Mouse (Mus musculus) left cerebral cortex, adult 2 months (tissue): Measurements from ENCODE around the gene Mcidas. TPM values are rescaled to one million over a fixed set of nuclear protein-coding genes. Genes with fewer than 3 reads are reported as not detected.
A peak's percentile ranks its signal among the peaks of the same experiment; 100 is the strongest.
"Not testable (repeated sequence)": the region's sequence is repeated elsewhere in the genome, so short reads cannot be mapped to it uniquely, and the experiment has no call there.

Experiments
- DNase-seq, 2 experiments: peaks; one replicate each; pipeline ENCODE4 v3.0.0; 2021 to 2022; ENCODE audit warnings: low spot score in 2 of 2, mixed read lengths in 1 of 2; ENCODE audit errors: extremely low spot score in 1 of 2
- H3K27ac ChIP-seq: fragments of 200-600 bp; 2 replicates; pipeline ENCODE4 v1.8.1; 2022
- H3K4me3 ChIP-seq: fragments of 200-600 bp; 2 replicates; pipeline ENCODE4 v1.8.1; 2022
- CTCF ChIP-seq: fragments of 200-600 bp; IDR thresholded peaks from 2 replicates; pipeline ENCODE4 v1.8.1; 2022; ENCODE audit warnings: antibody characterized with exemption, mild to moderate bottlenecking, moderate library complexity
- intact Hi-C: fragments of 180-260 bp; cut with DNase I; formaldehyde crosslinking; loops from one replicate; pipeline ENCODE4 v1.15.1; 2025
- total RNA-seq, 2 experiments: library from RNA; stranded (reverse); gene quantifications; 2 replicates each; pipeline ENCODE4 v1.2.3; 2021

Gene Mcidas
- total RNA-seq, 2 experiments from 2014 or later = 0.36 to 0.37 TPM

DNA sequence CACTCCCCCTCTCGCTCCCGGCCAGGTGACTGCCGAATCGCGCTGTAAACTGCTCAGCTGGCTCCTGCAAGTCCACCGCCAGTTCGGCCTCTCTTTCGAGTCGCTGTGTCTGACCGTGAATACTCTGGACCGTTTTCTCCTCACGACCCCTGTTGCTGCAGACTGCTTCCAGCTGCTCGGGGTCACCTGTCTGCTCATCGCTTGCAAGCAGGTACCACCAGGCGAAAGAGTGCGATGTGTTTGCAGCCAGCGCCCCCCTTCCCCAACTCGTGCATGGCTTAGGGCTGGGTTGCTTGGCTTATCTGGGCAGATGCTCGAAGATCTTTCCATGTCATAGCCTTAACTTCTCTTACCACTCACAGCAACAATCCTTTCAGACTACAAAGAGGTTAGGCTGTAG lies 4.8 kb upstream of the Mcidas start:
- no peak for TF ChIP-seq CTCF
- Histone ChIP-seq H3K27ac (no peak overlapping the region), H3K4me3 (peak overlapping the region; percentile 21; the same call in 1 of the 2 replicates)
- intact Hi-C loops = loop anchor here (2.0 kb wide), 1 partner anchor 48 kb away; no protein-coding TSS in a partner anchor
- DNase-seq = no peak

GRCm38 (mm10) chr13:112989541-112989940 lies 4.1 kb upstream of the Mcidas start:
- no peak overlapping the region for H3K4me3 ChIP-seq
- TF ChIP-seq CTCF = no peak
- intact Hi-C loops = loop anchor here (2.0 kb wide), 1 partner anchor 47 kb away; no protein-coding TSS in a partner anchor
- no peak for DNase-seq
- no peak overlapping the region for H3K27ac ChIP-seq

GRCm38 (mm10) chr13:112990346-112990745 lies 3.3 kb upstream of the Mcidas start:
- no peak overlapping the region for H3K4me3 ChIP-seq
- no peak for DNase-seq
- no peak for TF ChIP-seq CTCF
- intact Hi-C loops = no loop called here
- no peak overlapping the region for H3K27ac ChIP-seq

DNA sequence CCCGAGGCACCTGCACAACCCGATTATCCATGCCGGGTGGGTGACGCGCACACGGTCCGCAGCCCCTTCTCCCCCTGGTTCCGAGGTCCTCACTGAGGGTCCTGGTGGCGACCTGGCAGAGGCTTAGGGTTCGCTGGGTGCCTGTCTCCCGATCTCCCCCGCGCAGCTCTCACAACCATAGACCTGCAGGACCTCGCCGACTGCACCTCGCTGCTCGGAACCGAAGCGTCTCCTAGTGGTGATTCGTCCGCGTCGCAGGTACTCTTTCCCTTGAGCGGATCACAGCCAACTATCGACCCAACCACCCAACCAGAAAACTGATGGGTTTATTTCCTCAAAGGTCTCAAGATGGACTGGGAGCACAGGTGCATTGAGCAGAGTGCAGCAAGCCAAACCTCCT lies 546 bp downstream of the Mcidas start:
- intact Hi-C loops = no loop called here
- H3K4me3 ChIP-seq = peak overlapping the region; percentile 37
- peak; percentile 64 for TF ChIP-seq CTCF
- peak; percentile 48 to 51 for DNase-seq
- H3K27ac ChIP-seq = no peak overlapping the region

GRCm38 (mm10) chr13:112996407-112996806 lies 2.8 kb downstream of the Mcidas start:
- H3K27ac ChIP-seq = no peak overlapping the region
- no peak for TF ChIP-seq CTCF
- DNase-seq = no peak
- intact Hi-C loops = no loop called here
- no peak overlapping the region for H3K4me3 ChIP-seq

GRCm38 (mm10) chr13:112997369-112997768 lies 3.7 kb downstream of the Mcidas start:
- TF ChIP-seq CTCF = no peak
- Histone ChIP-seq H3K27ac (no peak overlapping the region), H3K4me3 (no peak overlapping the region)
- intact Hi-C loops = no loop called here
- DNase-seq = no peak

- DNase-seq = peak; percentile 53 to 64
- peak overlapping the region; percentile 58 for H3K4me3 ChIP-seq
- intact Hi-C loops = loop anchor here (1.0 kb wide), 1 partner anchor 37 kb away; the partner anchor contains the start of gene Cdc20b
- peak overlapping the region; percentile 79 for H3K27ac ChIP-seq
- TF ChIP-seq CTCF = no peak
These were observed 5.0 kb downstream of the Mcidas start for GRCm38 (mm10) chr13:112998427-112999201.

- no peak for DNase-seq
- Histone ChIP-seq H3K4me3 (no peak overlapping the region), H3K27ac (no peak overlapping the region)
- no peak for TF ChIP-seq CTCF
- intact Hi-C loops = no loop called here
These were observed 6.4 kb downstream of the Mcidas start for GRCm38 (mm10) chr13:113000090-113000489.

GRCm38 (mm10) chr13:113000576-113001318 lies 7.1 kb downstream of the Mcidas start:
- intact Hi-C loops = no loop called here
- TF ChIP-seq CTCF = no peak
- no peak overlapping the region for H3K4me3 ChIP-seq
- no peak for DNase-seq
- no peak overlapping the region for H3K27ac ChIP-seq

DNA sequence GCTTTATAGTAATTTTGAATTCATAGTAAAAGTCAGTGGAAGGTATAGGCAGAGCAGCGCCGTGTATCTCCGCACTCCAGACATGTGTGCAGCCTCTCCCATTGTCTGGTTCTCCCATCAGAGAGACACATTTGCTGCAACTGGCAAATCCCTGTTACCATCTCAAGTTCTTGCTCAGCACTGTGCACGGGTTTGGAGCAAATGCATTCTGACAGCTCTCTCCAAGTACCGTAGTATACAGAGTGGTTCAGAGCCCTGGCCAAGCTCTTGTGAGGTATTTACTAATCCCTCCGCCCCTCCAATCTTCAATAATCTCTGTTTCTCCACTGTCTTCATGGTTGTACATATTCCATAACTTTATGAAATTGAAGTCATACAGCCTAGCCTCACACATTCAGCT lies 19.0 kb downstream of the Mcidas start:
- no peak overlapping the region for H3K4me3 ChIP-seq
- no peak overlapping the region for H3K27ac ChIP-seq
- DNase-seq = no peak
- intact Hi-C loops = no loop called here
- TF ChIP-seq CTCF = no peak

DNA sequence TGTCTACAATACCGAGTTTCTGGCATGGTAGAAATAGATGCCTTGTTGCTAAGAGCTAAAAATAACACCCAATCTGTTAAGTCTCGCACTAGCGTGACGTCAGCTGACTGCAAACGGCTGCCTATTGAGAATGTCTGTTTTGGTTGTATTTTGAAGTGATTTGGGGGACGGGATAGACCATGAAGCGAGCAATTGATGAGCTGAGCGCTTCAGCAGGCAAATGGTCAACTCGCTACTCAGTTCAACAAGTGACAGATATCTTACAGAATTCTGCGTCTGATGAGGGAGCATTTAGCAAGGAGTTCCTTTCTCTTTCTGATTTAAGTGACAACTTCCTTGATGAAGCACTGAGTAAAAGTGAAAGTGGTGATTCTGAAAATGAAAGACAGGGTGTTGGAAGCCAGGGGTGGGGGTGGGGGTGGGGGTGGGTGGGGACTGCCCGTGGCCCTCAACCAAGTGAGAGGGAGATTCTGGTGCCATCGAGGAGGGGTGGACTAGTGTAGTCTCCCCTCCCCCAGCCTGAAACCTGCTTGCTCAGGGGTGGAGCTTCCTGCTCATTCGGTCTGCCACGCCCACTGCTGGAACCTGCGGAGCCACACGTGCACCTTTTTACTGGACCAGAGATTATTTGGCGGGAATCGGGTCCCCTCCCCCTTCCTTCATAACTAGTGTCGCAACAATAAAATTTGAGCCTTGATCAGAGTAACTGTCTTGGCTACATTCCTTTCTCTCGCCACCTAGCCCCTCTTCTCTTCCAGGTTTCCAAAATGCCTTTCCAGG lies 19.7 kb downstream of the Mcidas start:
- H3K4me3 ChIP-seq = peak overlapping the region; percentile 17; the same call in 1 of the 2 replicates
- DNase-seq, H3K27ac ChIP-seq: not testable (repeated sequence)

GRCm38 (mm10) chr13:113021521-113021920 lies 27.9 kb downstream of the Mcidas start:
- TF ChIP-seq CTCF = no peak
- DNase-seq = no peak
- Histone ChIP-seq H3K27ac (no peak overlapping the region), H3K4me3 (no peak overlapping the region)
- intact Hi-C loops = no loop called here

More for the DNA sequence above, 19.7 kb downstream of the Mcidas start:
- intact Hi-C loops = not testable (repeated sequence)
